Mouse (Mus musculus): ENCODE results near the gene Abcc4.
"Not testable (repeated sequence)": the region's sequence is repeated elsewhere in the genome, so short reads cannot be mapped to it uniquely, and the experiment has no call there.

The Abcc4 gene

DNA sequence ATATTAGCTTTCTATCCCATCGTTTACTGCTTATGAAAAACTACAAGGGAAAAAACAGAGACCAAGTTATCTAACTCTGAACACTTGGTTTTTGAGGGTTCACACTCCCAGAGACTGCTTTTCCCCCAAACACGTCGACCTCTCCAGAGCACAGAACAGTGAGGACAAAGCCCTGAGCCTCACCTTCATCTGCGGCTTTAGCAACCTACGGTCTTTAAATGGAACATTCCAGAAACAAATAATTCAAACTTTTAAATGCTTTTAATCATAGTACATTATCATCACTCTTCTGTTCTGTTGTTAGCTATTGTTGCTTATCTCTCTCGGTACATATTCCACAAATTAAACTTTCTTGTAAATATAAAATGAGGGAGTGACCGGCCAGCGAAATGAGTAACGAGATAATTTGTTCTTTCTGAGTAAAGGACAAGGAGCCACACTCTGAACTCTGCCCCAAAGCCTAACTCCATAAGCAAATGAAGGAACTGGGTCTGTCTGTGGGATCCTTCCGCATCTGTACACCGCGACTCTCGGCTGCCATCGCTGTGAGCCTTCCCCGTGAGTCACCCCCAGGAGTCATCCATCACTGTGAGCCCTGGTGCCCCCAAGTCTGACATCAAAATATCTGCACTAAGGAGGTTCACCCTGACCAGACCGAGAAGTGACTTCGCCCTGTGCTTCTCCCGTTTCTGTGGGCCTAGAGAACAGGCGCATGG lies 126.8 kb downstream of the Abcc4 start:
- DNase-seq (ENCODE audit: low spot score in 2 of 2), result no peak

DNA sequence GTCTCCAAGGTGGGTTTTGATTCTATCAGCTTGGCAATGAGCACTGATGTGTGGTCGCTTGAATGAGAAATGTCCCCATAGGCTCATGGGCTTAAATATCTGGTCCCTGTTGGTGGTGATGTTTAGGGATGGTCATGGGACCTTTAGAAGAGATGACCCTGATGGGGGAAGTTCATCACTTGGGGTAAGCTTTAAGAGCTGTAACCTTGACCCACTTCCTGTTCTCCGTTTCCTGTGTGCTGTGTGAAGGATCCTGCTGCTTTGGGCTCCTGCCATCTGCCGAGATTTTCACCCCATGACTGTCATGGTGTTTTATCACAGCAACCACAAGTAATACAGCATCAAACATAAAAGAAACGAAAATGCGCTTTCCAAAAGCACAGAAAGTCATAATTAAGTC lies 128.1 kb downstream of the Abcc4 start:
- DNase-seq (ENCODE audit: low spot score in 2 of 2), result no peak

DNA sequence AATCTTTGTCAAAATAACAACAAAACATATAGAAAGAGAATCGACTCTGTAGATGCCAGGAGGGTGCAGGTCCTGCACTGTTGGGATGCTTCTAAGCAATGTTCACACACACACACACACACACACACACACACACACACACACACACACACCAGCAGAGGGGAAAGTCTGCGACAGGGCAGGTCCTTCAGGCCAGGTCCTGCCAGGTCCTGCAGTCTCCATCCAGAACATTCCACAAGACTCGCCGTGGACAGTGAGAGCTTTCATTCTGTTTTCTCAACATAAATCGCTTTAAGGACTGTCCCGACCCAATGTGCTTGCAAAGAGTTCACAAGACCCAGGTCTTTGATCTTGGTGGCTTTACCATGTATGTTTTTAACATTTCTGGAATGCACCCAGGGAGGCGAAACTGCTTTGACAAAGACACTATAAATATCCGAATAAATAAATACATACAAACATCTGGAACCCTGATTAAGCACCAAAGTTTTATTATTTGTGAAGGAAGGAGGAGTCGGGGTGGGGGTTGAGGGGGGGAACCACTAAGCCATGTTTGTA lies 133.3 kb downstream of the Abcc4 start:
- no peak for DNase-seq (ENCODE audit: low spot score in 2 of 2)

DNA sequence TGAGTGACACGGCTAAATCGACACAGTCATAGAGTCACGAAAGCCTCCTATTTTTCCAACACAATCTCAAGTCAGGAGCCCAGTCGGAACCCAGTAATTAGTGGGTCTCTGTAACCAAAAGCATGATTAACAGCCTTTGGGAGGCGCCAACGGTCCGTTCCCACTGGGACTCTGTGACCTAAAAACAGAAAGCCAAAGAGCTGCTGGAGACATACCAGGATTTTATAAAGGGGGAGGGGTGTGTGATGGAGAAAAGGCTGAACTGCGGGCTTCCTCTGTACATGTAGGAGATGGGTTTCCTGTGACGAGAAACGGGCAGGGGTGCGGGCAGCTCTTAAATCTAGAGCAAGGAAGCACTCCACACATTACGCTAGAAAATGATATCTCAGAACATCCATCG lies 136.4 kb downstream of the Abcc4 start:
- DNase-seq (ENCODE audit: low spot score in 2 of 2), result no peak

DNA sequence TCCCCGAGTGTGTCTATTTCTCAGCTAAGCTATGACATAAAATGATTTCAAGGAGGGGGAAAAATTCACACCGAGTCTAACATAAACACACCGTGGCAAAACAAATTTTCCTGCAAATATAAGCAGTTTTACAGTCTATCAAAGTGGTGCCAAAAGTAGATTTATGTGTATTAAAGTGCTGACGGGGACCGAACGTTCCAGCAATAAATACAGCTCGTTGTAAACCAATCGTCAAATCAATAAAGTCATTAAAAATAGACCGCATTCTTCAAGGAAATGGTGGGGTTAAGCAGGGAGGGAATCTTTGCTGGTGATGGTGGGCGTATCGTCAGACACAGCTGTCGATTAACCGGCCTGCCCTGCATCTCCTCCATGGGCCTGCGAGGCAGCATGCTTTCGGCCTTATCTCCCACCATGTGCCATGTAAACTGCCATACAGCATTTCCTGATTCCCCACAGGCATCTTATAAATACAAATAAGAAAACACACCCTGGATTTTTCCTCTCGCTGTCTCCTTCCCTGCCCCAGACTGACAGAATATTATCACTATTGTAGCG lies 137.8 kb downstream of the Abcc4 start:
- no peak for DNase-seq (ENCODE audit: low spot score in 2 of 2)

DNA sequence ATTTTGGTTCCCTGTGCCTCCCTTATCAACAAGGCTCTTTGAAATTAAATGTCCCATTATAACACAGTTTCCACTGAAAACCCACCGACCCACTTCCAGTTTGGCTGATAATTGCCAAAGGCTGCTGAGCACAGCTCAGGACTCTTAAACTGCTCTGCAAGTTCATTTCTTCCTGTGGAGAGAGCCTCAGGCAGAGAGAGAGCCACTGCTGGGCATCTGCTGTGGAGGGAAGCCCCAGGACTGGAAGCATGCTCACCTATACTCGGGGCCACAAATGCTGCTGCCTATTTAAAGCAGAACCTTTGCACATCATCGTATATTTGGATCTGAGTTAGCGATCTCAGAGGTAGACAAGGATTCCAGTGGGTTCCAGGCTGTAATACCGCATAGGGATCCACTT lies 139.2 kb downstream of the Abcc4 start:
- DNase-seq (ENCODE audit: low spot score in 2 of 2), result no peak

DNA sequence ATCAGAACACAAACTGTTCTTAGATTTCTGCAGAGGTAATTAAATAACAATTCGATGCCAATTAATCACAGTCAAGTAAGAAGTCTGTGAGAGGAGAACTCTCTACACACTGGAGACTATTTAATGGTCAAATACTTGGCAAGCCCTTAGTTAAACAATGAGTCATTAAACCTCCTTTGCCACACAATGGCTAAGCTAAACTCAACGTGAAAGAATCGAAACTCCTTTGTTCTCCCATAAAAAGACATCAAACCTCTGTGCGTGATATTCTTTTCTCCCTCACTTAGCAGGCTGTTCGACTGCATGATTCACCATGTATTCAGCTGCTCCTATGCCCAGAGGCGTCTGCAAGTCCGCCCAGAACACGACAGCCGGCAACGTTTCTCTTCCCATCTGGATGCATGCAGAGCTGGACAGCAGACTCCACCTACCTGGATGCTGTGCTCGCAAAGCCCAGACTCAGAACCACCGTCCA lies 139.8 kb downstream of the Abcc4 start:
- DNase-seq (ENCODE audit: low spot score in 2 of 2), result peak; percentile 41 to 53

DNA sequence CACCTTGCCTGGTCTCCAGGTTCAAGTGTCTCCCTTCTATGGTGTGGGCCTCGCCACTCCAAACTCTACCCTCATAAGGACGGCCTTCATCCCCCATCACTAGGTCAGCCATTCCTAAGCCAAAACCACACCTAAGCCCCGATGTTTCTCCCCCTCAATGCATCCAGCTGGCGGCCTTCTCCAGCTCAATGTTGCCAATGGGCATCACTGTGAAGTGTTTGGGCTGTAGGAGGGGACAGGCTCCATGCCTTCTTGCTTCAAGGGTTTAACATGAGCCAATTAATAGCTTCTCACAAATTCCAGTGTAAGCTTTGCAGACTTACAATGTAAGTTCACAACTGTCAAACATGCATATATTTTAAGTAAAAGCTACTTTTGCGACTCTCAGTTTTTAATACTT lies 140.3 kb downstream of the Abcc4 start:
- DNase-seq (ENCODE audit: low spot score in 2 of 2), result no peak

DNA sequence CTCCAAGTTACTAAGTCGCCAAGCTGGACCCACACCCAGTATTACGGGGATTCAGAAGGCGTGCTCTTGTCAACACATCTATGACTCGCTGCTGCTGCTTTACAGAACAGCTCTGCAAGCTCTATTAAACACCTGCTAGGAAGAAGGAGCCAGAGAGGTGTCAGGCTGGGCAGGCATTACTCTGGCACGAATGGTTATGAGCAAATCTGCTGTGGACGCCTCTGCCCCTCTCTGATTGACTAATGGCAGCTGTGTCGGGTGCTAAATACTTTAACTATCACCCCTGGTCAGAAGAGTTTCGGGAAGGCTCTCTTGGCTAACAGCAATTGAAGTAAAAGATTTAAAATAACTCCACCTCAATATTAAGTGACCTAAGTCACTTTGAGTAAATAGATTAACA lies 142.4 kb downstream of the Abcc4 start:
- DNase-seq (ENCODE audit: low spot score in 2 of 2), result no peak

DNA sequence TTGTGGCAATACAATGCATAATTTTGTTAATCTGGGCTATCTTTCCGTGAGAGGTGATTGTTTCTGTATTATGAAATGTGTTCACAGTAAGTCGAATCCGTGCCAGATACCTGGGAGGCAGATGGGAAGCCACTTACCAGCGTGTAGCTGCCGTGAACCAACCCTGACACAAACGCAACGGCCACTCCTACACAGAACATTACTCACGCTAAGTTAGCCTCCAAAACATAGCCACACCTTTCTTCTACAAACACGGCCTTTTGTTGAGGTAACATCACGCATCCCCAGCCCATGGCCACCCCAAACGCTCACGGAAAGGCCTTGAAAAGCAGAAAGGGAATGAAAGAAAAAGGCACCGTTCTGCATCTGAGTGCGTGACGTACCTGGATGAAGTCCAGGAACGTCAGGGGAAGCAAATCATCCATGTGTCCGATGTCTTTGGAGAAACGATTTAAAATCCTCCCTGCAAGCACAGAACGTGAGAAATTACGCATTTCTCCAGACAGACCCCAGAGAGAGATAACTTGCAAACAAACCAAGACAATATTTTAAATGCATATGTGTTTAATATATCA lies 153.0 kb downstream of the Abcc4 start:
- DNase-seq (ENCODE audit: low spot score in 2 of 2), result no peak

DNA sequence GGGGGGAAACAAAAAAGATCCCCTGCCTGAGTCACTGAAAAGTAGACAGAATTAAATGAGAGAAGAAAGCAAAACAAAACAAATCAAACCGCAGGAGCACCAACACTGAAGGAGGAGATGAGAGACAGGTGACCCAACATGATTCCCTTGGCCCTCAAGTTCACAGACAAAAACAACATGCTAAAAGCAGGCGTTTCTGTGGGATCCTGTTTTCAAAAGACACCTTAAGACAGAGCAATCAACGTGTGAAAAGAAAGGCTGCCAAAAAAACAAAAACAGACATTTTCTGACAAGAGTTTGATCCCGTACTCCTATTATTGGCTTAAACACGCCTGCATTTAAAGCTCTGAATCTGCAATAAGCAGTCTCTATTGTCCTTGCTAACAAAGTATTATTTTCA lies 153.6 kb downstream of the Abcc4 start:
- no peak for DNase-seq (ENCODE audit: low spot score in 2 of 2)

DNA sequence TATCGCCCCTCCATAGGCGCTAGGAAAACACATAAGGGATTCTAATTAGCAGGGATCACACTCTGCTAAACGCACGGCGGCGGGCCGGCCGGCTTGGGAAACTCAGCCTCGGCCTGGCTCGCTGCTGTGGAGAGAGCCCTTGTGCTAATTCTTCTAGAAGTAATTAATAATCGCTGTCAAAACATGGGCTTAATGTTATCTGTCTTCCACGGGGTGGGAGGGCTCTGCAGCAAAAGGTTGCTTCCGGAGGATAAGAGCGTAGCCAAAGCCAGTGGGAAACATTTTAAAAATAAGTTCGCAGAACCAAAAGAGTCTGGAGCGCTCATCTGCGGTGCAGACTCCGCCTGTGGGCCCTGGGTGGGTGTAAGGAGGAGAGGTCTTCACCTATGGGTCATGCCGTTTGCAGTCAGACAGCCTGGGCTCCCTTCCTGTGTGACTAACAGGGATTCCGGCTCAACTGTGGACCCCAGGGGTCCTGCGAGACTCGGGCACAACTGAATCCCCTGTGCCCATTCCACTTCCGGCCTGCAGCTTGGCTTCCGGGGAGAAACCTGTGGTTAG lies 154.2 kb downstream of the Abcc4 start:
- peak in 1 of 2 experiments; percentile 31 for DNase-seq (ENCODE audit: low spot score in 2 of 2)

DNA sequence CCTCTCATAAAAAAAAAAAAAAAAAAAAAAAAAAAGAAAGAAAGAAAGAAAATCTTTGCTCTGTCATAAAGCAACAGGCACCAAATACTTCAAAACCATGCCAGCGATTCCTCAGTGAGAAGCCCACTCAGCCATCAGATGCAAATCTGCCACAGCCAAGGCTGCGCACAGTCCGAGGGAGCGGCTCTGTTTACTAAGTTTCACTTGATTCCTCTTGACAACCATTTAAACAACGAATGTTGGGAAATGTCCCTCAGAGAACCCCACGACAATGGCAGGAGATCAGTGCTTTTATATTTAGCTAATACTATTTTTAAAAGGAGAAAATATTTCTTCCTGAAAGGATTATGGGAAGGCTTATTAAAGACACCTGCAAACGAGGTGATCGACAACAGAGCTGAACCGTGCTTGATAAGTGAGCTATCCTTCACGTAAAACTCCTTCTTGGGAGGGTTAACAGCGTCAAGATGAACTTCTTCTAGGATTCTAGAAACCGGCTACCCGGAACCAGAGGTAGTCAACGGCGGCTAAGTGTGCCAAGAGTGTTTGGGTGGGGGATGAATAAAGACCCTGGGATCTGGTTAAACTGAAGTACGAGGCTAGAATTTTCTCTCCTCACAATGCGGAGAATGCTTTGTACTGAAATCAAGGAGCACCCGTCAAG lies 154.8 kb downstream of the Abcc4 start:
- no peak for DNase-seq (ENCODE audit: low spot score in 2 of 2)

DNA sequence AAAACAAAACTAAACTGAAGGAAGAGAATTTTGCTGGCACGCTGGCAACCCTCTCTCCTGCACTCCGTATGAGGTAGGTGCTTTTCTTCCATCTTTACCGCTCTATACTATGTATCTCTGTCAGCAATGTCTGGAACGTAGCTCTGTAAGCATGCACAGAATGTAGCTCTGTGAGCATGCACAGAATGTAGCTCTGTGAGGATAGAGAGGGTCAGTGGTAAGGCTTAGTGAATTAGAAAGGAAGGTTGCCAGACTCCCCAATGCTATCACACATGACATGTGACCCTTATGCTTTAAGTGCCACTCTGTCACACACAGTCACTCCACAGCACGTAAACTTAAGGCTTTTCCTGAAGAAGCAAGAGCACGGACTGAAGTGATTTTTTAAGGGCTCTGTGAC lies 161.5 kb downstream of the Abcc4 start:
- DNase-seq (ENCODE audit: low spot score in 2 of 2), result no peak

DNA sequence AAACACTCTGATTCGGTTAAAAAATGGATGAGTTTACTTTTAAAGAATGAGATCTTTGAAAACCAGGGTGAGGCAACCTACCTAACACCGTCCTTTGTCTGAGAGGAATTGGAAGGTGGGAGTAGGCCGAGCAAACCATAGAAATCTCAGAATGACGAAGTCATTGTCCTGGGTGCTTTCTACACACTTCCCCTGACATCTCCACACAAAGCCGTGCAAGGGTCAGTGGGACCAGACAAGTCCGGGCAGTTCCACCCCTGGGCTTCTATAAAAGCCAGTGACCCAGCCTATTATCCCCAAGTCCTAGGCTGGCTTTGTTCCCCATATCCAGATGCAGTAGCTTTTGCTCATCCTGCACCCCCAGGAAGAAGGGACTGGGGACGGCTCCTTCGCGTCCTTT lies 163.1 kb downstream of the Abcc4 start:
- no peak for DNase-seq (ENCODE audit: low spot score in 2 of 2)

DNA sequence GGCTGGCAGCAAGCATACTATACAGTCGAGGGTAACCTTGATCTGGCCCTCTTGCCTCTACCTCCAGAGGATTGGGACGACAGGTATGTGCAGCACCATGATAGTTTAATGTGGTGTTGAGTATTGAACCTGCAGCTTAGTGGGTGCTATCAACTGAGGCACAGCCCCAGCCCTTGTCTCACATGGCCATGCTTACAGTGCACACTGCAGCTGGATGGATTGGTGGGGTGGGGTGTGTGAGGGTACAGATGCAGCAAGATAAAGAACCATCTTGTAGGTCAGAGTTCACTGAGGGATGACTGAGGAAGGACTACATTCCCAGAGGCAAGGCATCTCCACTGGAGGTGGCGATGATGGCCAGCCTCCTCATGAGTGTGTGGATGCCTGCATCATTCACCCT lies 174.5 kb downstream of the Abcc4 start:
- no peak for DNase-seq (ENCODE audit: low spot score in 2 of 2)

DNA sequence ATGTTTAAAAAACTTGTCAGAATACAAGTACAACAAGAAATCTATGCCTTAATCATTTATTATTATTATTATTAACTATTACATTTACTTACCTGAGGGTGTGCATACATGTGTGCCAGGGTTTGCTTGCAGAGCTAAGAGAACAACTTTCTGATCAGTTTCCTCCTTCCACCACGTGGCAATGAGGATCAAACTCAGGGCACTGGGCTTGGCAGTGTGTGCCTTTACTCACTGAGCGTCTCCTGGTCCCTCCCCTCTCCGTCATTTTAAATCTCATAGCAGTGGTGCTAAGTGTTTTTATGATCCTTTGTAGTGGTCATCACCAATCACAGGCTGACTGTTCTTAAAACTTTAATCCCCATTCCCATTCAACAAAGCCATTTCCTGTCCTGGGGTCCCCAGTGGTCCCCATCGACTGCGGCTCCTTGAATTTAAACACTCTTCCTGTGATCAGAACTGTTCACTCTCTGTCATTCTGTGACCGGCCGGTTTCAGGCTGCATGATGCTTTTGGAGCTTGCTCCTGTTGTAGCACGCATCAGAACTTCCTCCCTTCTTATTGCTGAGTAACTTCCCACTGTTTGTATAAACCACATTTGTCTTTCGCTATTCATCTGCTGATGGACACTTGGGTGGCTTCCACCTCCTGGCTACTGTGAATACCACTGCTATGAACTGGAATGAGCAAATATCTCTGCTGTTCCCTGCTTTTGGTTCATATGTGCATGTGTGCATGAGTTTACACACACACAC lies 191.6 kb downstream of the Abcc4 start:
- no peak for DNase-seq (ENCODE audit: low spot score in 2 of 2)

DNA sequence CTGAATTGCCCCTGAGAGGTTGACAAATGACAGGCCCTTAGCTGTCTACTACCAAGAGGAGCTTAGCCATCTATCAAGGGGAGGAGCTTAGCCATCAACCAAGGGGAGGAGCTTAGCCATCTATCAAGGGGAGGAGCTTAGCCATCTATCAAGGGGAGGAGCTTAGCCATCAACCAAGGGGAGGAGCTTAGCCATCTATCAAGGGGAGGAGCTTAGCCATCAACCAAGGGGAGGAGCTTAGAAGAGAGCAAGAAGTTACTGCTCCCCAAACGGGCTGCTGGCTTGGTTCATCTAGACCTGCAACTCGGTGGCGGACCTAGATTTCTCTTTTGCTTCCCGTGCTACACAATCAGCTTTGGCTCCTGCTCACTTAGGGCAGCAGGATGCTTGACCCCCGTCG lies 194.3 kb downstream of the Abcc4 start:
- DNase-seq (ENCODE audit: low spot score in 2 of 2), result not testable (repeated sequence)

DNA sequence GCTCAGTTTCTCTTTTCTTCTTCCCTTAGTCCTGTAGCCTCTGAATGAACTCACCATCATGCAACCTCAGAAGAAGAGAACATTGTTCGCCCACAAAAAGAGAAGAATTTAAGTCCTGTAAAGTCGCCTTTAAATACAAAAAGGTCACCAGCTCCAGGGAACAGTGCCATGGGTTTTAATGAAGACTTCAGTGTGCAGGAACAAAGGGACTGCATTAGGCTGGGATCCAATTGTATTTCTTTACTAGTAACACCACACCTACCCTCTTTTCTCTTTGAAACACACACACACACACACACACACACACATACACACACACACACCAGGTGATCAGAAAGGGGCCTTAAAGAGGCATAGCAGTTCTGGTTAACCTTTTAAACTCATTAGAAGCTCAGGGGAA lies 195.2 kb downstream of the Abcc4 start:
- DNase-seq (ENCODE audit: low spot score in 2 of 2), result no peak

DNA sequence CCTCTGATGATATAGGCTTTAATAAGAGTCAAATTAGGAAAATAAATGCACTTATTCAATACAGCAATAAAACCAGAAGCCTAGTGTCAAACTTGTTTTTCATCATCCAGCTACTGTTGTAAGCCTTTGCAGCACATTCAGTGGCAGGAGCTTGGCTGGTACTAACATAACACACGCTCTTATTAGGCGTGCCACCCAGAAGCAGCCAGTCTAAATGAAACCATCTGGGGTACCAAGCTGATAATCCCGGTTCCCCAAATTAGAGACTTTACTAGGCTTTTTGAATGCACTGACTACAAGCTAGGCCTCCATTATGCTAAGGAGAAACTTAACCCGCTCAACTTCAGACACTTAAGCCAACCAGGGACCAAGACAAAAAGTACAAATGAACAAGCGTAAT lies 195.8 kb downstream of the Abcc4 start:
- DNase-seq (ENCODE audit: low spot score in 2 of 2), result no peak

DNA sequence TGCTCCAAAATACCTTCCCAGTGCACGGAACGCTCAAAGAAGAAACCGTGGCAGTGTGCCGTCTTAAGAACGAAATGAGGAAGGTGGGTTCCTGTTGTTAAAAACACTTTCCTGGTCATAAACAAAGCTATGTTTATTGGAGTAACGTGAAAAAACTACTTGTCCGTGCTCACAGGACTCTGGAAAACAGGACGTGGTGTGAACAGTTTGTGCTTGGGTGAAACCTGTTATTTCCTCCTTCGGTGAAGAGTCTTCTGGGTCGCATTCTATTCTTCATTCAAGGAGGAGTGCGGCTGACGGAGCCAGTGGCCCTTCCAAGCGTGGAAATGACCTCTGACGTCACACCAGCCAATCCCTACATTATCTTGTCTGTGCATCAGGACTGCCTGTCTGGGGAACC lies 198.2 kb downstream of the Abcc4 start:
- DNase-seq (ENCODE audit: low spot score in 2 of 2), result no peak
